Mouse (Mus musculus) erythroblast, embryonic 14.5 days (primary cell): ENCODE measurements around the gene Htr1b.

Source experiments
- GATA1 ChIP-seq: IDR thresholded peaks from 2 replicates; pipeline ENCODE4 v1.6.1; 2012; ENCODE audit warnings: low read length, inconsistent platforms, mixed read lengths
- TAL1 ChIP-seq: IDR thresholded peaks from 3 replicates; pipeline ENCODE4 v1.6.1; 2012; ENCODE audit warnings: low read length, inconsistent platforms, mixed read lengths

DNA sequence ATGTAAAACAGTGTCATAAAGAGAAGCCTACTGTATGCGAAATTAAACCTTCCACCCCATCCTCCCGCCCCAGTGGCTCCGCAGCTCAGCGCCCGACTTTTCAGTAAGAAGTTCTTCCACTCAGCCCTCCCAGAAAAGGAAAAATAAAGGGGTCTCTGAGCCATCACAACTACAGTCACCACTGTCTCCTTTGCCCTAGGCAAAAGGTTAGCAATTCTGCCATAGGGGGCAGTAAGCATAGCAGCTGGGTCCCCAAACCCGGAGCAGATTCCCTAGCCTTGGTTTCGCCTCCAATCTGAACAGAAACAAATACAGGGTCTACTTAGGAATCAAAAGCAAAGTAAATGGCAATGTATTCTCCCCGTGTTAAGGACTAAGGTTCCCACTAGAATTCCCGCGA is 535 bp upstream of the Htr1b start:
- TF ChIP-seq GATA1 (no peak), TAL1 (no peak)
